Mouse (Mus musculus): Measurements from ENCODE around the gene Car8.
"Not testable (repeated sequence)": the region's sequence is repeated elsewhere in the genome, so short reads cannot be mapped to it uniquely, and the experiment has no call there.

Gene Car8

GRCm38 (mm10) chr4:8201631-8202030 is 37.2 kb downstream of the Car8 start:
- DNase-seq = no peak

GRCm38 (mm10) chr4:8200081-8200480 is 38.8 kb downstream of the Car8 start:
- no peak for DNase-seq

GRCm38 (mm10) chr4:8198033-8198432 is 40.8 kb downstream of the Car8 start:
- DNase-seq = peak; percentile 38 to 58

GRCm38 (mm10) chr4:8190441-8190840 is 48.4 kb downstream of the Car8 start:
- no peak for DNase-seq

GRCm38 (mm10) chr4:8186921-8187687 is 51.7 kb downstream of the Car8 start:
- DNase-seq = no peak

- no peak for DNase-seq
Measured at GRCm38 (mm10) chr4:8180576-8180975, 58.3 kb downstream of the Car8 start.

- no peak for DNase-seq
Measured at GRCm38 (mm10) chr4:8154589-8155198, 84.1 kb downstream of the Car8 start.

GRCm38 (mm10) chr4:8153926-8154325 is 84.9 kb downstream of the Car8 start:
- DNase-seq = not testable (repeated sequence)

- DNase-seq = no peak
Measured at GRCm38 (mm10) chr4:8137403-8137802, 101.4 kb downstream of the Car8 start.

GRCm38 (mm10) chr4:8132024-8132423 is 106.8 kb downstream of the Car8 start:
- DNase-seq = no peak

- DNase-seq = no peak
Measured at GRCm38 (mm10) chr4:8113558-8113957, 125.3 kb downstream of the Car8 start.

- peak; percentile 28 to 56 for DNase-seq
Measured at GRCm38 (mm10) chr4:8111891-8112290, 127.0 kb downstream of the Car8 start.

- DNase-seq = peak in 1 of 2 experiments; percentile 4
Measured at GRCm38 (mm10) chr4:8109906-8110567, 128.8 kb downstream of the Car8 start.

GRCm38 (mm10) chr4:8101466-8101865 is 137.4 kb downstream of the Car8 start:
- DNase-seq = peak in 1 of 2 experiments; percentile 12

GRCm38 (mm10) chr4:8098084-8098483 is 140.8 kb downstream of the Car8 start:
- no peak for DNase-seq

GRCm38 (mm10) chr4:8097683-8098082 is 141.2 kb downstream of the Car8 start:
- no peak for DNase-seq

- not testable (repeated sequence) for DNase-seq
Measured at GRCm38 (mm10) chr4:8093566-8093965, 145.3 kb downstream of the Car8 start.
